In genomic region chr10:8998356-8998755, GRCm38 (mm10) we compare ENCODE assay signal across 16 mouse cellular contexts.
A peak's percentile ranks its signal among the peaks of the same experiment; 100 is the strongest.
DNase-seq lines count a peak whose midpoint lies in the region; ATAC-seq and TF ChIP-seq lines count a peak whose summit lies in the region.
"Had no signal": no experiment of that assay in that cellular context is flagged by ENCODE, and none has a peak within 500 bp of the region (broad histone marks: within the 10 kb centered on the region; RNA-seq: fewer than 3 reads in every experiment).

No protein-coding gene starts in this region.

- H3K9me3 ChIP-seq in kidney, embryonic 15.5 days (replicated peaks): no peaks in the 10 kb centered on the region
- no peaks in the 10 kb centered on the region for H3K9me3 ChIP-seq in kidney, embryonic 14.5 days (ENCODE audit: control insufficient read depth, low read length)
- H3K9me3 ChIP-seq in embryonic facial prominence, embryonic 14.5 days (ENCODE audit: control insufficient read depth, low read length): no peaks in the 10 kb centered on the region
- H3K9me3 ChIP-seq in heart, embryonic 10.5 days: no peaks in the 10 kb centered on the region
- no peaks in the 10 kb centered on the region for H3K9me3 ChIP-seq in liver, embryonic 12.5 days (replicated peaks)
- H3K9me3 ChIP-seq: hindbrain, embryonic 13.5 days; limb, embryonic 13.5 days had no signal

- 0 out of 2 replicates have a peak, but pooled peaks cover 4% of the 10 kb centered on the region for H3K4me1 ChIP-seq in kidney, embryonic 15.5 days
- H3K4me1 ChIP-seq in kidney, embryonic 14.5 days (ENCODE audit: control insufficient read depth, insufficient read depth, low read length): no peaks in the 10 kb centered on the region
- peaks cover 11% of the 10 kb centered on the region; the same call in 1 of the 2 replicates for H3K4me1 ChIP-seq in embryonic facial prominence, embryonic 14.5 days (ENCODE audit: control insufficient read depth, insufficient read depth, low read length)
- peaks cover 29% of the 10 kb centered on the region for H3K4me1 ChIP-seq in heart, embryonic 10.5 days
- H3K4me1 ChIP-seq in liver, embryonic 12.5 days: no peaks in the 10 kb centered on the region

- no peaks in the 10 kb centered on the region for H3K27me3 ChIP-seq in kidney, embryonic 15.5 days
- H3K27me3 ChIP-seq in kidney, embryonic 14.5 days (ENCODE audit: control insufficient read depth, insufficient read depth, low read length): no peaks in the 10 kb centered on the region
- no peaks in the 10 kb centered on the region for H3K27me3 ChIP-seq in embryonic facial prominence, embryonic 14.5 days (replicated peaks; ENCODE audit: control insufficient read depth, insufficient read depth, low read length)
- no peaks in the 10 kb centered on the region for H3K27me3 ChIP-seq in heart, embryonic 10.5 days (ENCODE audit: insufficient read depth, poor library complexity, severe bottlenecking)
- no peaks in the 10 kb centered on the region for H3K27me3 ChIP-seq in liver, embryonic 12.5 days (replicated peaks)
- H3K27me3 ChIP-seq: hindbrain, embryonic 13.5 days; limb, embryonic 13.5 days had no signal

- no peak overlapping the region for H3K4me3 ChIP-seq in kidney, embryonic 15.5 days (replicated peaks)
- no peak overlapping the region for H3K4me3 ChIP-seq in kidney, embryonic 14.5 days (ENCODE audit: low read length)
- no peak overlapping the region for H3K4me3 ChIP-seq in embryonic facial prominence, embryonic 14.5 days (ENCODE audit: low read depth, low read length)
- H3K4me3 ChIP-seq in heart, embryonic 10.5 days: no peak overlapping the region
- H3K4me3 ChIP-seq in gastrocnemius, adult 2 months: no peak overlapping the region
- no peak overlapping the region for H3K4me3 ChIP-seq in liver, embryonic 12.5 days
- H3K4me3 ChIP-seq: hindbrain, embryonic 13.5 days; limb, embryonic 13.5 days had no signal

- H3K36me3 ChIP-seq in kidney, embryonic 15.5 days: no peaks in the 10 kb centered on the region
- H3K36me3 ChIP-seq in kidney, embryonic 14.5 days (ENCODE audit: control insufficient read depth, insufficient read depth, low read length): no peaks in the 10 kb centered on the region
- H3K36me3 ChIP-seq in embryonic facial prominence, embryonic 14.5 days (ENCODE audit: control insufficient read depth, insufficient read depth, low read length): no peaks in the 10 kb centered on the region
- no peaks in the 10 kb centered on the region for H3K36me3 ChIP-seq in heart, embryonic 10.5 days
- H3K36me3 ChIP-seq in liver, embryonic 12.5 days: no peaks in the 10 kb centered on the region
- H3K36me3 ChIP-seq: G1E; hindbrain, embryonic 13.5 days; limb, embryonic 13.5 days had no signal

- TF ChIP-seq CTCF in gastrocnemius, adult 2 months (IDR thresholded peaks at IDR 0.05): no peak

- no peak overlapping the region for H3K4me2 ChIP-seq in kidney, embryonic 15.5 days
- H3K4me2 ChIP-seq in kidney, embryonic 14.5 days (replicated peaks; ENCODE audit: low read depth, low read length): no peak overlapping the region
- no peak overlapping the region for H3K4me2 ChIP-seq in embryonic facial prominence, embryonic 14.5 days (ENCODE audit: low read depth, low read length)
- H3K4me2 ChIP-seq in liver, embryonic 12.5 days: no peak overlapping the region
- H3K4me2 ChIP-seq: hindbrain, embryonic 13.5 days; limb, embryonic 13.5 days had no signal

- intact Hi-C loops in heart, postnatal 25 days (cut with DNase I): no loop called here
- intact Hi-C loops in gastrocnemius, adult 2 months (cut with DNase I): no loop called here

- peak overlapping the region; percentile 7; the same call in 1 of the 2 replicates for H3K27ac ChIP-seq in kidney, embryonic 15.5 days
- no peak overlapping the region for H3K27ac ChIP-seq in kidney, embryonic 14.5 days (ENCODE audit: low read depth, low read length)
- H3K27ac ChIP-seq in embryonic facial prominence, embryonic 14.5 days (replicated peaks; ENCODE audit: low read depth, low read length): peak overlapping the region; percentile 76
- H3K27ac ChIP-seq in heart, embryonic 10.5 days: peak overlapping the region; percentile 37; the same call in 1 of the 2 replicates
- H3K27ac ChIP-seq in gastrocnemius, adult 2 months: no peak overlapping the region; the same call in 1 of the 2 replicates
- H3K27ac ChIP-seq in liver, embryonic 12.5 days: no peak overlapping the region
- H3K27ac ChIP-seq: hindbrain, embryonic 13.5 days; limb, embryonic 13.5 days had no signal

- no peak for ATAC-seq in kidney, embryonic 15.5 days (replicated peaks; ENCODE audit: low FRiP score)
- no peak for ATAC-seq in kidney, embryonic 14.5 days (ENCODE audit: low FRiP score, low TSS enrichment)
- ATAC-seq in embryonic facial prominence, embryonic 14.5 days (ENCODE audit: low read depth): no peak
- ATAC-seq in liver, embryonic 12.5 days: no peak
- ATAC-seq: liver, postnatal 0 days had no signal

- WGBS in kidney, embryonic 15.5 days: 56% methylated on average over 2 of the region's 2 CpGs
- WGBS in kidney, embryonic 14.5 days: 61% methylated on average over 2 of the region's 2 CpGs
- WGBS in embryonic facial prominence, embryonic 14.5 days: 46% methylated on average over 2 of the region's 2 CpGs
- WGBS in heart, embryonic 10.5 days: 7% methylated on average over 2 of the region's 2 CpGs
- 39% methylated on average over 2 of the region's 2 CpGs for WGBS in liver, embryonic 12.5 days (ENCODE audit: insufficient replicate concordance)

- no peak overlapping the region for H3K9ac ChIP-seq in kidney, embryonic 15.5 days
- no peak overlapping the region for H3K9ac ChIP-seq in kidney, embryonic 14.5 days (ENCODE audit: low read depth, low read length)
- H3K9ac ChIP-seq in embryonic facial prominence, embryonic 14.5 days (ENCODE audit: low read depth, low read length): no peak overlapping the region
- H3K9ac ChIP-seq in liver, embryonic 12.5 days: no peak overlapping the region
- H3K9ac ChIP-seq: hindbrain, embryonic 13.5 days; limb, embryonic 13.5 days; liver, postnatal 0 days had no signal

- DNase-seq in embryonic facial prominence, embryonic 14.5 days (ENCODE audit: low spot score): no peak
- peak; percentile 84 for DNase-seq in heart, embryonic 10.5 days (ENCODE audit: low spot score)
- DNase-seq in heart, postnatal 25 days (ENCODE audit: low spot score): peak; percentile 1
- DNase-seq in gastrocnemius, adult 2 months: no peak
- no peak for DNase-seq in right cerebral cortex, postnatal 36 days (ENCODE audit: low spot score in 2 of 2)
- DNase-seq: adrenal gland, adult 8-10 months; cerebellum, adult 9-10 months; gastrocnemius, postnatal 25 days; kidney, adult 2 months; liver, postnatal 0 days had no signal

Comparison
In these comparisons a context has a peak if more than half of its experiments do, and no peak if none do; other contexts are left out.
1. H3K27ac ChIP-seq: peak in kidney, embryonic 15.5 days (single experiment), embryonic facial prominence, embryonic 14.5 days (single experiment) and heart, embryonic 10.5 days (single experiment); none in kidney, embryonic 14.5 days (single experiment), gastrocnemius, adult 2 months (single experiment) and liver, embryonic 12.5 days (single experiment).
2. DNase-seq: peak in heart, embryonic 10.5 days (single experiment) and heart, postnatal 25 days (single experiment); none in embryonic facial prominence, embryonic 14.5 days (single experiment), gastrocnemius, adult 2 months (single experiment) and right cerebral cortex, postnatal 36 days (0 of 2).